Mouse (Mus musculus): ENCODE measurements around the gene Asap2. TPM values are rescaled to one million over a fixed set of nuclear protein-coding genes. Genes with fewer than 3 reads are reported as not detected.

Gene Asap2
- polyA plus RNA-seq, 1 experiment from 2014 or later: 3.3 TPM

DNA sequence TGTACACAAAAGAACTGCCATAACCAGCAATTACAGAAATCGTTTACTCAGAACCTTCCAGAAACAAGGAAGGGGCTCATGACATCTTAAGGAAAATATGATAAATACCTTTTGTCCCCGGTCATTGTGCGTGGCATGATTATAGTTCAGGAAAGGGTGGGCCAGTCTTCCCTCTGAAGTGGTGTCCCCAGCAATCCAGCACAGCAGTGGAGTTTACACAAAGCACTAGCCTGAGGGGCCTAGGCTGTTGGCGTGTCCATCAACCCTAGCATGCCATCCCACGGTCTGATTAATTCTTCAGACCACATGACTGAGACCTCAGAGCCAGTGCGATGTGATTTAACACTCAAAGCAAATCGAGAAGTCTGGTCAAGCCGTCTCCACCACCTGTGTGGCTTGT lies 235.1 kb downstream of the Asap2 start:
- 81% methylated on average over 8 of the region's 8 CpGs for WGBS

GRCm38 (mm10) chr12:21226316-21226715 lies 236.1 kb downstream of the Asap2 start:
- no peak overlapping the region for H3K27ac ChIP-seq (ENCODE audit: low read depth, low read length)
- H3K9me3 ChIP-seq (ENCODE audit: control insufficient read depth): no peaks in the 10 kb centered on the region
- TF ChIP-seq CTCF (IDR thresholded peaks at IDR 0.05; ENCODE audit: low read depth): no peak
- WGBS: 88% methylated on average over 9 of the region's 9 CpGs
- ATAC-seq: no peak
- no peak overlapping the region for H3K4me2 ChIP-seq (replicated peaks; ENCODE audit: low read depth)
- H3K4me1 ChIP-seq (replicated peaks; ENCODE audit: control insufficient read depth, insufficient read depth, low read length): 0 out of 2 replicates have a peak, but pooled peaks cover 4% of the 10 kb centered on the region
- no peak overlapping the region for H3K9ac ChIP-seq (ENCODE audit: low read depth, low read length)
- H3K4me3 ChIP-seq (ENCODE audit: low read depth, low read length): no peak overlapping the region
- H3K36me3 ChIP-seq (ENCODE audit: control insufficient read depth, insufficient read depth): no peaks in the 10 kb centered on the region
- H3K27me3 ChIP-seq (replicated peaks; ENCODE audit: control insufficient read depth, insufficient read depth, low read length): no peaks in the 10 kb centered on the region

More for the DNA sequence above, 235.1 kb downstream of the Asap2 start:
- Histone ChIP-seq H3K9ac (ENCODE audit: low read depth, low read length) (no peak overlapping the region), H3K27ac (ENCODE audit: low read depth, low read length) (no peak overlapping the region), H3K4me1 (replicated peaks; ENCODE audit: control insufficient read depth, insufficient read depth, low read length) (0 out of 2 replicates have a peak, but pooled peaks cover 4% of the 10 kb centered on the region), H3K9me3 (ENCODE audit: control insufficient read depth) (no peaks in the 10 kb centered on the region), H3K4me2 (replicated peaks; ENCODE audit: low read depth) (no peak overlapping the region), H3K27me3 (replicated peaks; ENCODE audit: control insufficient read depth, insufficient read depth, low read length) (no peaks in the 10 kb centered on the region), H3K36me3 (ENCODE audit: control insufficient read depth, insufficient read depth) (peaks cover 1% of the 10 kb centered on the region; the same call in 1 of the 2 replicates), H3K4me3 (ENCODE audit: low read depth, low read length) (no peak overlapping the region)
- TF ChIP-seq CTCF (IDR thresholded peaks at IDR 0.05; ENCODE audit: low read depth): no peak
- no peak for ATAC-seq

DNA sequence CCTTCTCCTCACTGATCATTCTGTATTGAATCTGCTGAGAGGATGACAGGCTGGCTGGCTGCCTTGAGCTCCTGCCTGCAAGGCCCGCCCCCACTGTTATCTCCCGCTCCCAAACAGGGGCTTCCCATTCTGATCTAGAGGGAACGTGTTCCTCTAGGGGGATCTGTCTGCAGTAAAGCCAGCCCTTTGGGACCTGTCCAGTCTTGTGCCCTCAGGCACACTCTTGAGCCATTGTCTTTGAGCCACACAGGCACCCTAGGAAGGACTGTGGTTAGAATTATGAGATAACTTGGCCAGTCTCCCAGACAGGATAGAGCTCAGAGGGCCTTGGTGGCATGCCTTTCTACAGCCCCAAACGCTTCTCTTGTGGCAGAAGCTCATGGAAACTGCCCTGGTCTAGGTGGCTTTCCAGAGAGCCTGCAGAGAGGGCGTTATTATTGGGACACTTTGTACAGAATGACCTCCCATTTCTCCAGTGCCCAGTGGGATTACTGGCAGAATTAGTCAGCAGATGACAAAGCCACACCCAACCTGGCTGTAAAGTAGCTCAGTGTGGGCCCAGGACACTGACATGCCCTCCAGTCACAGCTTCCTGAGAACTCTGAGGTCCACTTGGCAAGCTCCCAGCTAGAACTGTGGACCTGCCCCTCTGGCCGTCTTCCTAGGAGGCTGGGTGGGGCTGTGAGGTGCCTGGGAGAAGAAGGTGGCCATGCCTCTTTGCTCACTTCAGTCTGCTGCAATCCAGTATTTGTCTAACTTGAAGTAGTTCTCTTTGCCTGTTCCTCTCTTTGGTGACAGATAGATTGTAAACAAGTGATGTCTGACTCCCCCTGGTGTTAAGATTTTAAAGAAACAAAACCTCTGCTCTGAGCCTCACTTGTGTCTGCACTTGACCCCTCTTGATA lies 237.1 kb downstream of the Asap2 start:
- no peak overlapping the region for H3K4me3 ChIP-seq (ENCODE audit: low read depth, low read length)
- H3K4me1 ChIP-seq (replicated peaks; ENCODE audit: control insufficient read depth, insufficient read depth, low read length): 0 out of 2 replicates have a peak, but pooled peaks cover 4% of the 10 kb centered on the region
- ATAC-seq: peak; percentile 89
- H3K27me3 ChIP-seq (replicated peaks; ENCODE audit: control insufficient read depth, insufficient read depth, low read length): no peaks in the 10 kb centered on the region
- WGBS: 34% methylated on average over 6 of the region's 6 CpGs
- no peak overlapping the region for H3K9ac ChIP-seq (ENCODE audit: low read depth, low read length)
- TF ChIP-seq CTCF (IDR thresholded peaks at IDR 0.05; ENCODE audit: low read depth): peak; percentile 63
- H3K36me3 ChIP-seq (ENCODE audit: control insufficient read depth, insufficient read depth): no peaks in the 10 kb centered on the region
- H3K27ac ChIP-seq (ENCODE audit: low read depth, low read length): peak overlapping the region; percentile 52
- H3K4me2 ChIP-seq (replicated peaks; ENCODE audit: low read depth): no peak overlapping the region; the same call in 1 of the 2 replicates
- H3K9me3 ChIP-seq (ENCODE audit: control insufficient read depth): no peaks in the 10 kb centered on the region

GRCm38 (mm10) chr12:21228650-21229049 lies 238.4 kb downstream of the Asap2 start:
- H3K9ac ChIP-seq (ENCODE audit: low read depth, low read length): no peak overlapping the region
- WGBS: 83% methylated on average over 4 of the region's 4 CpGs
- H3K9me3 ChIP-seq (ENCODE audit: control insufficient read depth): no peaks in the 10 kb centered on the region
- no peaks in the 10 kb centered on the region for H3K27me3 ChIP-seq (replicated peaks; ENCODE audit: control insufficient read depth, insufficient read depth, low read length)
- no peak for ATAC-seq
- no peak overlapping the region for H3K4me2 ChIP-seq (replicated peaks; ENCODE audit: low read depth)
- TF ChIP-seq CTCF (IDR thresholded peaks at IDR 0.05; ENCODE audit: low read depth): no peak
- no peaks in the 10 kb centered on the region for H3K36me3 ChIP-seq (ENCODE audit: control insufficient read depth, insufficient read depth)
- no peak overlapping the region for H3K27ac ChIP-seq (ENCODE audit: low read depth, low read length)
- 0 out of 2 replicates have a peak, but pooled peaks cover 4% of the 10 kb centered on the region for H3K4me1 ChIP-seq (replicated peaks; ENCODE audit: control insufficient read depth, insufficient read depth, low read length)
- no peak overlapping the region for H3K4me3 ChIP-seq (ENCODE audit: low read depth, low read length)

DNA sequence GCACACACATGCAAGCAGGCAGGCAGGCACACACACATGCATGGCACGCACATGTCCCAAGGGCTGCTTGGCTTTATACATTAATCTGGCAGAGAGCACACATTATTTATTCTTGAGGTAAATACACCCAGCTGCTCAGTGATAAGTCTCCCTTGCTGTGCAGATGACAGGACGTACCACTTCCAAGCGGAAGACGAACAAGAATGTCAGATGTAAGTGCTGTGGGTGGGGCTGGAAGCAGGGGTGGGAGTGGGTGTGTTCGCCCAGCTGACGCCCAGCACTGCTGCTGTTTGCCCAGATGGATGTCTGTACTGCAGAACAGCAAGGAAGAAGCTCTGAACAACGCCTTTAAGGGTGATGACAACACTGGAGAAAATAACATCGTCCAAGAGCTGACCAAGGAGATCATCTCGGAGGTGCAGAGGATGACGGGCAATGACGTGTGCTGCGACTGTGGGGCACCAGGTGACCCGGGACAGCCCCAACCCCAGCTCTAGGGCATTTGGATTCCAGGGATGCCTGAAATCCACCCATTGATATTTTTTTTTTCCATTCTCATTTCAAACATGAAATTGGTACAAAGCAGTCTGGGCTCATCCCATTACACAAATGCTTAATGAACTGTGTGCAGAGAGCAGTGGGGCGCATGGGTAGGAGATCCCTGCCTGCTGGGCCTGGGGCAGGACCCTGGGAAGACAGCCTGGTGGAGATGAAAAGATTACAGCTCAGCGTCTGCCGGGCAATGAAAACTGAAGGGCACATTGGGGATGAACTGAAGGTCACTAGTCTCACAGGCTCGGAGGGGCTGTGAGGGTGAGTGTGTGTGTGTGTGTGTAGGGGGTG lies 239.0 kb downstream of the Asap2 start:
- ATAC-seq: no peak
- Histone ChIP-seq H3K9ac (ENCODE audit: low read depth, low read length) (no peak overlapping the region), H3K4me2 (replicated peaks; ENCODE audit: low read depth) (no peak overlapping the region), H3K27ac (ENCODE audit: low read depth, low read length) (no peak overlapping the region), H3K36me3 (ENCODE audit: control insufficient read depth, insufficient read depth) (no peaks in the 10 kb centered on the region), H3K9me3 (ENCODE audit: control insufficient read depth) (no peaks in the 10 kb centered on the region), H3K4me1 (replicated peaks; ENCODE audit: control insufficient read depth, insufficient read depth, low read length) (0 out of 2 replicates have a peak, but pooled peaks cover 4% of the 10 kb centered on the region), H3K4me3 (ENCODE audit: low read depth, low read length) (no peak overlapping the region), H3K27me3 (replicated peaks; ENCODE audit: control insufficient read depth, insufficient read depth, low read length) (no peaks in the 10 kb centered on the region)
- 69% methylated on average over 17 of the region's 17 CpGs for WGBS
- no peak for TF ChIP-seq CTCF (IDR thresholded peaks at IDR 0.05; ENCODE audit: low read depth)

- no peak for TF ChIP-seq CTCF (IDR thresholded peaks at IDR 0.05; ENCODE audit: low read depth)
- Histone ChIP-seq H3K4me2 (replicated peaks; ENCODE audit: low read depth) (no peak overlapping the region), H3K27me3 (replicated peaks; ENCODE audit: control insufficient read depth, insufficient read depth, low read length) (no peaks in the 10 kb centered on the region), H3K9ac (ENCODE audit: low read depth, low read length) (no peak overlapping the region), H3K9me3 (ENCODE audit: control insufficient read depth) (no peaks in the 10 kb centered on the region), H3K4me1 (replicated peaks; ENCODE audit: control insufficient read depth, insufficient read depth, low read length) (no peaks in the 10 kb centered on the region), H3K4me3 (ENCODE audit: low read depth, low read length) (no peak overlapping the region), H3K36me3 (ENCODE audit: control insufficient read depth, insufficient read depth) (peaks cover 10% of the 10 kb centered on the region), H3K27ac (ENCODE audit: low read depth, low read length) (no peak overlapping the region)
- 89% methylated on average over 7 of the region's 7 CpGs for WGBS
- no peak for ATAC-seq
These were observed 243.5 kb downstream of the Asap2 start for GRCm38 (mm10) chr12:21233727-21234126.

Data from intestine, postnatal 0 days (tissue).